Mouse (Mus musculus) kidney, postnatal 0 days (tissue): ENCODE measurements at regions not wholly inside any gene's neighbourhood (a gene's known extent, or its start where the extent isn't known, plus 50 kb on each side); places are given as distances from the start of the nearest gene placed in this dataset.

Experiments
- ATAC-seq: fragments of 200-750 bp; cut with Nextera tagmentation; replicated peaks from 2 replicates; pipeline ENCODE4 v1.8.0; 2017; ENCODE audit warnings: low read depth, moderate number of reproducible peaks, moderate TSS enrichment, moderate library complexity; ENCODE audit not compliant: low FRiP score
- DNase-seq: peaks from one replicate; pipeline ENCODE4 v3.0.0-alpha.2; 2016; ENCODE audit warnings: low spot score
- H3K27ac ChIP-seq: fragments of 300-500 bp; sonication (generic); 2 replicates; pipeline ENCODE4 v1.5.1; 2014; ENCODE audit warnings: mild to moderate bottlenecking
- H3K27me3 ChIP-seq: fragments of 300-500 bp; sonication (generic); 2 replicates; pipeline ENCODE4 v1.6.1; 2014; ENCODE audit warnings: low read length, mixed read lengths; ENCODE audit not compliant: insufficient read depth
- H3K36me3 ChIP-seq: fragments of 300-500 bp; sonication (generic); 2 replicates; pipeline ENCODE4 v1.6.1; 2014; ENCODE audit warnings: low read length, mixed read lengths; ENCODE audit not compliant: insufficient read depth
- H3K4me1 ChIP-seq: fragments of 300-500 bp; sonication (generic); replicated peaks from 2 replicates; pipeline ENCODE4 v1.6.1; 2014; ENCODE audit warnings: antibody characterized with exemption, low read length, mixed read lengths; ENCODE audit not compliant: insufficient read depth
- H3K4me2 ChIP-seq: fragments of 300-500 bp; sonication (generic); 2 replicates; pipeline ENCODE4 v1.6.1; 2014; ENCODE audit warnings: mild to moderate bottlenecking, low read length, moderate library complexity, mixed read lengths
- H3K4me3 ChIP-seq: fragments of 300-500 bp; sonication (generic); replicated peaks from 2 replicates; pipeline ENCODE4 v1.5.1; 2014; ENCODE audit warnings: low read depth, low read length
- H3K9ac ChIP-seq: fragments of 300-500 bp; sonication (generic); 2 replicates; pipeline ENCODE4 v1.6.1; 2014; ENCODE audit warnings: low read depth, low read length
- H3K9me3 ChIP-seq: fragments of 300-500 bp; sonication (generic); replicated peaks from 2 replicates; pipeline ENCODE4 v1.6.1; 2016; ENCODE audit warnings: low read length, inconsistent platforms, mixed read lengths
- CTCF ChIP-seq: IDR thresholded peaks from 2 replicates; pipeline ENCODE4 v1.5.1; 2016; ENCODE audit warnings: antibody characterized with exemption, low read depth, mild to moderate bottlenecking, moderate library complexity
- WGBS: fragments of 180-500 bp; shearing (Covaris S2); extraction: QIAGEN DNeasy Blood & Tissue Kit; methylation state at CpG from one replicate; pipeline ENCODE4 v1.1.7; 2014; 5-methylcytosine and 5-hydroxymethylcytosine counted together

DNA sequence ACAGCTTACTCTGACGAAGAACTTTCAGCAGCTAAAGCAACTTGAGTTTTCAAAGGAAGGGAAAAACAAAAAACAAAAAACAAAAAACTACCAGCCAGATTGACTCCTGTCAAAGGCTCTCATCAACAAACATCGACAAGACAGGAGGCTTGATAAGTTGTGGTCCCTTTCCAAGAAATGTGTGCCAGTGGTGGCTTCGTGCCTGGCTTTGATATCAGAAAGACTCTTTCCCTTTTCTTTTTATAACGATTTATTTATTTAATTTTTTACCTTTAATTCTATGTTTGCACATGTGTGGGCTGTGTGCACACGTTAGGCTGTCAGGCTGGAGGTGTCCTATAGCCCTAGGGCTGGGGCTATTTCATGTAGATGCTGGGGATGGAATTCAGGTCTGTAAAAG, 60.4 kb downstream of the Dact1 start:
- Histone ChIP-seq H3K9ac (no peak overlapping the region), H3K36me3 (no peaks in the 10 kb centered on the region), H3K27me3 (no peaks in the 10 kb centered on the region), H3K4me3 (no peak overlapping the region), H3K27ac (no peak overlapping the region), H3K4me1 (no peaks in the 10 kb centered on the region; the same call in 1 of the 2 replicates), H3K9me3 (no peaks in the 10 kb centered on the region), H3K4me2 (no peak overlapping the region)
- 58% methylated on average over 5 of the region's 5 CpGs for WGBS
- ATAC-seq (no peak), DNase-seq (no peak)
- no peak for TF ChIP-seq CTCF

DNA sequence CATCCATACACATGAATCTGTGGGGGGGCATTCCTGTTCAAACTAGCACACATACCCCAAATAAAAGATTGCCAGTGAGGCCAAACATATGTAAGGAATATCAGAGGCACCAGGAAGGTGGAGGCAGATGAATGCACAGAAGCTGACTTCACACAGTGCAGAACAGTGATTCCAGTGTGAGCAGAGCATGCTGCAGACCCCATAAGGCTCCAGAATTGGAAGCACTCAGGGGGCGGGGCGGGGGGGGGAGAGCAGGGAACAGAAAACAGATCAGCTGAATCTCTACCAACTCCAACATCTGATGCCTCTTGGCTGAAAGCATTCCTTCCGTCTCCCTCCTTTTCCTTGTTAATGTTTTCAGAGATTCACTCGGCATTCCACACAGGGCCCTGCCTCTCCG, 62.3 kb downstream of the Dact1 start:
- no peak for TF ChIP-seq CTCF
- Histone ChIP-seq H3K4me3 (no peak overlapping the region), H3K4me2 (no peak overlapping the region), H3K4me1 (no peaks in the 10 kb centered on the region), H3K9ac (no peak overlapping the region), H3K9me3 (no peaks in the 10 kb centered on the region), H3K27ac (no peak overlapping the region), H3K27me3 (no peaks in the 10 kb centered on the region), H3K36me3 (no peaks in the 10 kb centered on the region)
- no peak for ATAC-seq
- 69% methylated on average over 5 of the region's 5 CpGs for WGBS
- DNase-seq: no peak

GRCm38 (mm10) chr12:71373633-71374032, 63.9 kb downstream of the Dact1 start:
- TF ChIP-seq CTCF: no peak
- ATAC-seq (no peak), DNase-seq (peak; percentile 70)
- Histone ChIP-seq H3K9me3 (no peaks in the 10 kb centered on the region), H3K4me3 (no peak overlapping the region), H3K9ac (no peak overlapping the region), H3K4me1 (no peaks in the 10 kb centered on the region), H3K27me3 (no peaks in the 10 kb centered on the region), H3K36me3 (no peaks in the 10 kb centered on the region), H3K4me2 (no peak overlapping the region), H3K27ac (no peak overlapping the region)
- 41% methylated on average over 2 of the region's 2 CpGs for WGBS

DNA sequence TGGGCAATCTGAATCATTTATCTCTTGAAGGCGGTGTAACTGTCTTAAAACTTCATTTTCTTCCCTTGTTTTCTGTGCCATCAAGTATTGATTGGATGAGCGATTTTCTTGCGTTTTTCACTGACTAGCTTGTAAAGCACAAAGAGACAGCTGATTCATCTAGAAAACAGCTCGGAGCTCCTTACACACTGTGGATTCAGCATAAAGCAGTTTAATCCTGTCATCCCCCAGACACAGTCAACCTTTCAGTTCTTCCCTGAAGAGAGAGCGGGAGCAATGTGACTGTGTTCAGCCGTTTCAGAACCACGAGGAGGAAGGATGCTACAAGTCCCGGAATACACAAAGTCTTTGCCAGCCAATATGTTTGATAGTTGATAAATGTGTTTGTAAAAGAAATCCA, 66.8 kb downstream of the Dact1 start:
- Histone ChIP-seq H3K27ac (peak overlapping the region; percentile 38; the same call in 1 of the 2 replicates), H3K4me2 (peak overlapping the region; percentile 47), H3K4me3 (peak overlapping the region; percentile 13), H3K27me3 (no peaks in the 10 kb centered on the region), H3K36me3 (no peaks in the 10 kb centered on the region), H3K9me3 (no peaks in the 10 kb centered on the region), H3K4me1 (no peaks in the 10 kb centered on the region), H3K9ac (no peak overlapping the region)
- 20% methylated on average over 8 of the region's 8 CpGs for WGBS
- peak; percentile 57 for DNase-seq
- no peak for TF ChIP-seq CTCF
- ATAC-seq: no peak; the same call in 1 of the 2 replicates

DNA sequence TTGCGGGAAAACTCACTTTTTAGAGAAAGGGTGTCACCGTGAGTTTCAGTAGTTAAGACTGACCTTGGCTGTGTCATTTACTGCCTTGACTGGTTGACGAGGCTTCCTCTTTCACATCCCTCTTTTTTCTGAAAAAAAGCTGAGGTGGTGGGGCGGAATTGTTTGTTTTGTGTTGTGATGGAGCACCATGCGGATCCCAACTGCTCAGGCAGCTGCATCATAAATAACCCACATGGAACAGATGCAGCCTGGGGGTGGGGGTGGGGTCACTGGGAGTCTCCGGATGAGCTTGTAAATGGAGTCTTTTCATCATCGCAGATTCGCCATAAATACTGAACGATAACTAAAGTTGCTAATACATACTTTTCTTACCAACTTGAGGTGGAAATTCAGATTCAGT, 67.3 kb downstream of the Dact1 start:
- H3K9ac ChIP-seq: no peak overlapping the region
- H3K27ac ChIP-seq: 0 out of 2 replicates have a peak overlapping the region, but pooled peaks have one; percentile 38
- H3K36me3 ChIP-seq: no peaks in the 10 kb centered on the region
- DNase-seq (peak; percentile 77), ATAC-seq (no peak; the same call in 1 of the 2 replicates)
- H3K27me3 ChIP-seq: no peaks in the 10 kb centered on the region
- H3K4me1 ChIP-seq: no peaks in the 10 kb centered on the region
- H3K4me2 ChIP-seq: peak overlapping the region; percentile 47
- no peaks in the 10 kb centered on the region for H3K9me3 ChIP-seq
- TF ChIP-seq CTCF: no peak
- H3K4me3 ChIP-seq: peak overlapping the region; percentile 13
- WGBS: 16% methylated on average over 9 of the region's 9 CpGs

DNA sequence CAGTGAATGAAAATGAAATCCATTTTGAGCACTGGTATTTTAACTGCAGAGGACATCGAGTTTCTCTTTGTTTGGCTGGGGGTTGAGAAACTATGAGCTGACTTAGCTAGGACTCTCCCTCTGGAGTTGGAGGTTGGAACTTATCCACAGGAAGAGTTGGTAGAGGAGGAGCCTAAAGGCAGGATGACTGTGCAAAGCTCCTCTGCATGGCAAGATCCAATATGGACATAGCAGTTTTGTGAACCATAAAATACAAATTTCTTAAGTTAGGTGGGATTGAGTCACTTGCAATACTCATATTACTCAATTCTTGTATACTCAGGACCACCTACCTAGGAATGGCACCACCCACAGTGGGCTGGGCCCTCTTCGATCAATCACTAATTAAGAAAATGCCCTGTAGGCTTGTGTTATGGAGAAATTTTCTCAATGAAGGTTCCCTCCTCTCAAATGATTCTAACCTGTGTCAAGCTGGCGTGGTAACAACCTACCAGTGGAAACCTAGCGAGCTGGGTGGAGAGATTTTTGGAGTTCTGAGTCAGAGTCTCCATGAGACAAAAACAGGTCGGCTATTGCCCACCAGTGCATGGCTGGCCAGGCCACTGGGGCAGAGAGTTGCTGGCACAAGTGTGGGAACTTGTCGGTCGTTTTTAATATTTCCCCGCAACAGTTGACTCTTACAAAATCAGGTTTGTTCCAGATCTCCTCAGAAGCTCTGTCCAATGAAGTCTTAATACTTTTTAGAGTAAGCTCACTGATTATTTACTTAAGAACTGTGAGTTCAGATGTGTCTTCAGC, 70.1 kb downstream of the Dact1 start:
- Histone ChIP-seq H3K4me3 (no peak overlapping the region), H3K9ac (no peak overlapping the region), H3K4me1 (no peaks in the 10 kb centered on the region), H3K27ac (no peak overlapping the region), H3K4me2 (no peak overlapping the region), H3K9me3 (no peaks in the 10 kb centered on the region), H3K36me3 (no peaks in the 10 kb centered on the region), H3K27me3 (no peaks in the 10 kb centered on the region)
- TF ChIP-seq CTCF: no peak
- WGBS: 90% methylated on average over 8 of the region's 8 CpGs
- DNase-seq: no peak
- no peak for ATAC-seq
